Mouse (Mus musculus) lung, adult 2 months (tissue): ENCODE results near the gene Ssx2ip. TPM values are rescaled to one million over a fixed set of nuclear protein-coding genes. Genes with fewer than 3 reads are reported as not detected.

Source experiments
- DNase-seq: peaks from one replicate; pipeline ENCODE4 v3.0.0; 2022
- H3K4me1 ChIP-seq: fragments of 200-500 bp; 2 replicates; pipeline ENCODE4 v1.6.1; 2011; ENCODE audit warnings: low read length; ENCODE audit not compliant: control insufficient read depth, insufficient read depth
- H3K4me3 ChIP-seq: fragments of 200-500 bp; replicated peaks from 2 replicates; pipeline ENCODE3; 2011; ENCODE audit warnings: low read depth, mild to moderate bottlenecking, control low read depth, low read length; ENCODE audit errors: extremely low read depth
- CTCF ChIP-seq: fragments of 200-500 bp; IDR thresholded peaks from 2 replicates; pipeline ENCODE4 v1.5.1; 2011; ENCODE audit warnings: mild to moderate bottlenecking, low read length, control low read depth; ENCODE audit not compliant: insufficient read depth
- POLR2A ChIP-seq: fragments of 200-500 bp; IDR thresholded peaks from 2 replicates; pipeline ENCODE4 v1.6.1; 2011; ENCODE audit warnings: low read depth, mild to moderate bottlenecking, control low read depth, low read length, borderline replicate concordance; ENCODE audit errors: extremely low read depth
- WGBS: fragments of 180-500 bp; shearing (Covaris S2); methylation state at CpG from one replicate; pipeline ENCODE4 v1.1.7; 2018; 5-methylcytosine and 5-hydroxymethylcytosine counted together
- polyA plus RNA-seq: library from polyadenylated mRNA; depleted of rRNA; stranded (reverse); fragments of >200 nt; gene quantifications from 2 replicates; pipeline ENCODE4 v1.2.3, GENCODE M21; 2012

Gene Ssx2ip
- polyA plus RNA-seq, 1 experiment: 7.2 TPM

GRCm38 (mm10) chr3:146377216-146377615 is 27.2 kb upstream of the Ssx2ip start:
- WGBS: 77% methylated on average over 5 of the region's 5 CpGs
- Histone ChIP-seq H3K4me3 (no peak overlapping the region), H3K4me1 (no peaks in the 10 kb centered on the region)
- TF ChIP-seq CTCF: no peak
- no peak for TF ChIP-seq POLR2A
- no peak for DNase-seq

DNA sequence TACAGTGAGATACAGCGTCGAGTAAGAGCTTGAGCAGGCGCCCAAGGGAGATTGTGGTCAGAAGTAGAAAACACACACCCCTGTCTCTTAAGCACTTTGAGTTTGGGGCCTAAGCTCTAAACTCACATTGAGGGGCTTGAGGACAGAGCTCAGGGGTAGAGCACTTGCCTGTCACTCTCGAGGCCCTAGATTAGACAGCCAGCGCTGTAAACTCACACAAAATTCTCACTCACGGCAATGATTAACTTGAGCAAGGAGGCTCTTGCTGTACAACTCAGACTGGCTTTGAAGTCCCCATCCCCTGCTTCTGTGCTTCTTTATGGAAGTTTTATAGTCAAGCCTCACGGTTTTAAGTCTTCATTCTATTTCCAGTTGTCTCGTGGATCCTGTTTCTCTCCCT is 25.7 kb upstream of the Ssx2ip start:
- DNase-seq: no peak
- no peak for TF ChIP-seq CTCF
- TF ChIP-seq POLR2A: no peak
- 80% methylated on average over 8 of the region's 8 CpGs for WGBS
- H3K4me3 ChIP-seq: no peak overlapping the region
- H3K4me1 ChIP-seq: no peaks in the 10 kb centered on the region

GRCm38 (mm10) chr3:146379740-146380466 is 24.5 kb upstream of the Ssx2ip start:
- no peak overlapping the region for H3K4me3 ChIP-seq
- DNase-seq: no peak
- TF ChIP-seq CTCF (no peak), POLR2A (no peak)
- H3K4me1 ChIP-seq: no peaks in the 10 kb centered on the region
- 26% methylated on average over 9 of the region's 9 CpGs for WGBS

DNA sequence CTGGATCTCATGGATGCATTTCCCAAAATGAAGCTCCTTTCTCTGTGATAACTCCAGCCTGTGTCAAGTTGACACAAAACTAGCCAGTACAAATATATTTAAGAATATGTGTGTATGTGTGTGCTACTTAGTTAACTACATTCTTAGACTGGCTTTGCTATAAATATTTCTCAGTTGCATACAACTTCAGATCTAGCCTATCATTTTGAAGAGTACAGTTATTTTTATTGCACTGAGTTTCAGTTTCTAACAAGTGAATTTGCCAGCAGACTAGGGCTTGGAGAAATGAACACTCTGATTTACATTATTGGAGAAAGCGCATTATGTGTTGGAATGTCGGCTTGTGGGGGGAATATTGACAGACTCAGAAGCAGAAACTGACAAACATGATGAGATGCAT is 23.6 kb upstream of the Ssx2ip start:
- no peaks in the 10 kb centered on the region for H3K4me1 ChIP-seq
- 94% methylated on average over 2 of the region's 2 CpGs for WGBS
- no peak for DNase-seq
- TF ChIP-seq CTCF (no peak), POLR2A (no peak)
- no peak overlapping the region for H3K4me3 ChIP-seq

- DNase-seq: no peak
- Histone ChIP-seq H3K4me1 (no peaks in the 10 kb centered on the region), H3K4me3 (no peak overlapping the region)
- TF ChIP-seq CTCF (no peak), POLR2A (no peak)
- WGBS: 91% methylated on average over 9 of the region's 9 CpGs
These were observed 23.0 kb upstream of the Ssx2ip start for GRCm38 (mm10) chr3:146381471-146381870.

DNA sequence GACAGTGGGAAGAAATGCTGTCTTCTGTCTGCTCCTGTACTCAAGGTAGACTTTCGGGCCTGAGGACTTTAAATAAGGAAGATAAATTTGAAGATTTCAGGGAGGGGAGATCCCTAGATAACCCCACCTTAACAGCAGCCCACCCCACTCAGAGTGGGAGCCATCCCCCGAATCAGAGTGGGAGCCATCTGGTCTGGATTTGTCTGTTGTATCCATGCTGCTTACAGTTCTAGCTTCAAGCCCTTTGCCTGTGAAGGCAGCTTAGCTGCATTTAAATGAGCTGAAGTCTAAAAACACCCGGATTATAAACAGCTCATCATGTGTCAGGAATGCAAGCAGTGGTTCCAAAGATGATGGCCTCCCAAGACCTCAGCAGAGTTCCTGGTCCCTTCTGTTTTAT is 17.6 kb upstream of the Ssx2ip start:
- 74% methylated on average over 3 of the region's 3 CpGs for WGBS
- TF ChIP-seq CTCF (no peak), POLR2A (no peak)
- Histone ChIP-seq H3K4me1 (no peaks in the 10 kb centered on the region), H3K4me3 (no peak overlapping the region)
- DNase-seq: no peak

DNA sequence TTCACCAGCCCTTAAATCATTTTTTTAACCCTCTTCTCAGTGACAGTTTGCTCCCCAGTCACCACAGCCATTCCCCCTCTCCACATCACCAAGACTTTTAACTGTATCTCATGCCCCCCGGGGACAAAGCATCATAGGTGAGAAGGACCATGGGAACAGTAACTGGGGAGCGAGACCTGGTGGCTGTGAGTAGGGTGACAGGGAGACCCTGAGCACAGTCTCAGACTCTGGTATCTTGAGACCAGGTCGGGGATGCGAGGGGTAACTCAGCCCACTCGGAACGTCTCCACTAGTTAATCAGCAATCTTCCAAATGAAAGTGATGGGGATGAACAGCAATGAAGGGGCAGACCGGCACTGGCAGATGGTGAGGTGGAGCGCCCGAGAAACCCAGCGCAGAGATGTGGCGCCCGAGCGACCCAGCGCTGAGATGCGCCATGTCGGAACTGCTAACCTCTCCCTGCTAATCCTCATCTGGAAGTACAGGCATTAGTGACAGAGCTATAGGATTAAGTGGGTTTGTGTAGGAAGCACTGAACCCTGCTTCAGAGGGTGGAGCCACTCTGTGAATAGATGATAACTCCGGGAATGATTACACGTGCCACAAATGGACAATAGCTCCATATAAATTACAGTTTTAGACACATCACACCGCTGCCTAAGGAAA is 11.7 kb upstream of the Ssx2ip start:
- 81% methylated on average over 19 of the region's 19 CpGs for WGBS
- H3K4me1 ChIP-seq: no peaks in the 10 kb centered on the region

GRCm38 (mm10) chr3:146393641-146394100 is 10.8 kb upstream of the Ssx2ip start:
- DNase-seq: no peak
- no peak for TF ChIP-seq POLR2A
- no peak for TF ChIP-seq CTCF
- no peak overlapping the region for H3K4me3 ChIP-seq
- no peaks in the 10 kb centered on the region for H3K4me1 ChIP-seq
- WGBS: 25% methylated on average over 7 of the region's 7 CpGs

More for the DNA sequence above, 11.7 kb upstream of the Ssx2ip start:
- no peak overlapping the region for H3K4me3 ChIP-seq
- DNase-seq: no peak
- TF ChIP-seq POLR2A (no peak), CTCF (no peak)

DNA sequence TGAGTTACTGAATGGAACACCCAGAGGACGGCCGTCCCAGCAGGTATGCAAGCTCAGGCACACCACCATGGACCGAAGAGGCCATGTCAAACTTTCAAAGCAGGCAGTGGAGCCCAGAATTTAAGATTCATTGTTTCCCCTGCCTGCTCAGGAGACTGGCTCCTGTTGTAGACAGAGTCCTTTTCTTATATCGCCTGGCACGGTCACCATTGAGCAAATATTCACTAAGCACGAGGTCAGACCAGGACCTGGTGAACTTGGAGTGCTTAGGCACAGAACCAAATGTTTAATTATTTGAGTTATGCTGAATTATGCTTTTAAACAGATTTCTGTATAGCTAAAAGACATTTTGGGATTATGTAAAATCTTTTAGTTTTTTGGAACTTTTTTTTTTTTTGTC is 8.2 kb upstream of the Ssx2ip start:
- no peak overlapping the region for H3K4me3 ChIP-seq
- DNase-seq: no peak
- WGBS: 72% methylated on average over 6 of the region's 6 CpGs
- TF ChIP-seq CTCF (no peak), POLR2A (no peak)
- H3K4me1 ChIP-seq: no peaks in the 10 kb centered on the region

DNA sequence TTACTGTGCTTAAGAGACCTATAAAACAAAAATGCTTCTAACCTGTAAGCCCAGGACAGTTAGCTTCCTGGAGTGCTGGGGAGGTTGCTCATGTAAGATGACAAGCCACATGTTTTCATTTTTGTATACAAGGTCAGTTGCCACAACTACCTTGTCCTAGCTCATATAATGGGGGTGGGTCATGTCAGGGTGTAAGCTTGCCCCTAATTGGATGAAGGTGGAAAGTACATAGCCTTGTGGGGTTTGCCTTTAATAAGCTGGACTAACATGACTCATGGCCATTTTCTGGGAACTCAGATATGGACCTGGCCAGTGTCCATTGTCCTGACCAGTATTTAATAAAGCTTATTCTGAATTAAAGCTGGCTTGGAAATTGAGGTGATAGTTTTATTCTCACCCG is 7.5 kb upstream of the Ssx2ip start:
- TF ChIP-seq POLR2A: no peak
- no peak for TF ChIP-seq CTCF
- H3K4me3 ChIP-seq: no peak overlapping the region
- DNase-seq: no peak
- 88% methylated on average over 1 of the region's 1 CpGs for WGBS
- H3K4me1 ChIP-seq: no peaks in the 10 kb centered on the region
